Mouse (Mus musculus) kidney, adult 2 months (tissue): ENCODE results near the gene Olfr1099.

Source experiments
- CTCF ChIP-seq: fragments of 200-500 bp; conservative IDR thresholded peaks from 2 replicates; pipeline ENCODE4 v1.5.1; 2011; ENCODE audit warnings: low read depth, mild to moderate bottlenecking, control low read depth, low read length, moderate library complexity, mixed read lengths; ENCODE audit not compliant: insufficient read depth, insufficient read length
- POLR2A ChIP-seq: fragments of 200-500 bp; IDR thresholded peaks from one replicate; pipeline ENCODE4 v1.6.1; 2011; ENCODE audit warnings: low read depth, low read length, control low read depth

GRCm38 (mm10) chr2:86905647-86906046 is 54.8 kb downstream of the Olfr1099 start:
- no peak for TF ChIP-seq CTCF
- TF ChIP-seq POLR2A, result no peak
